Mouse (Mus musculus): ENCODE results near the gene Ssr2. TPM values are rescaled to one million over a fixed set of nuclear protein-coding genes. Genes with fewer than 3 reads are reported as not detected.
A peak's percentile ranks its signal among the peaks of the same experiment; 100 is the strongest.

Ssr2 gene
- total and polyA plus RNA-seq, 3 experiments: 151 to 218 (median 178) TPM

DNA sequence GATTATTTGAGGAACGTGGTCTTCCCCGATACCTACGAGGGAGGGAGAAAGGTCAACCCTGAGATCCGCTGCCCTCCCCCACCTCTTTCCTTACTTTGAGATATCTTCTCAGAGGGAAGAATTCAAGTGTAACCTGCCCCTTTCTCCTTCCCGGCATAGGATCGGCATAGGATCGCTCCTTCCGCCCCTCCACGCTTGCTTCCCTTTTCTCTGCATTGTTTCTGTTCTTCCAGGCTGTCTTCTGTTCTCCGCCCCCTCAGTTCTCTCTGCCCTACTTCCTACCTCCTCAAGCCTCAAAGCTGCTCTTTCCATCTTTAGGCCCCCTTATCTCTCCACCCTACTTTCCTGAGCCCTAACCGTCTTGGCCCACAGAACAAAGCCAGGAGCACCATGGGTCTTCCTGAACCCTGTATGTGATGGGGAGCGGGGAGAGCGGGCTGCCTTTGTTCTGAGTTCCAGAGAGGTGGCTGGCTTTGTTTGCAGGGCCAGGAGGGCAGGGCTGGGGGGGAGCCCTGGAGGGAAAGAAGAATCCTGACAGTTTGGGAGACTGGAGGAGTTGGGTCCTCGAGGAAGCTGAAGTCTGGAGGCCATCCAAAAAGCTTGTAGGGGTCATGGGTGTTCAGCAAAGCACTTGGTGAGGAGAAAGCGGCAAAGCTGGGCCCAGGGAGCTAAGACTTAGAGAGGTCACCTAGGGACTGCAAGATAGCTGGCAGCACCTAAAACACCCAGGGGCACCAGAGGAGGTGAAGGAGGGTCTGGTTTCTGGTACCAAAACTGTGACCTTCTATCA is 47.9 kb downstream of the Ssr2 start:
- DNase-seq: no peak

DNA sequence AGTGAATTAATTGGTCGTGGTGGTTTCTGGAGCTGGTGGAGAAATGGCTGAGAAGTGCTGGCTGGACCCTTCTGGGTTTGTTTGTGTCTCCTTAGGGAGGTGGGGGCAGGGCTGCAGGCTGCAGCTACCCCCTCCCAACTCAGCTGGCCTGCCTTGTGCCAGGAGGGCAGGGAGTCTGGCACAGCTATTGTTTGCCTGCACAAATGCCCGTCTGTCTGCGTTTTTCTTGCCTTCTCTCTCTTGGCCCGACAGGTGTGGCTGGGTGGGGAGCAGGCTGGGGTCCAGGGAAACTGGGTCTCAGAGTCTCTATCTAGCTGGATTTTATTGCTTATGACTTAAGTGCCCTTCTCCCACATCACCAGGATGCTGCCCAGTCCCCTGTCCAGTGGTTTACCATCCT is 48.6 kb downstream of the Ssr2 start:
- no peak for DNase-seq

DNA sequence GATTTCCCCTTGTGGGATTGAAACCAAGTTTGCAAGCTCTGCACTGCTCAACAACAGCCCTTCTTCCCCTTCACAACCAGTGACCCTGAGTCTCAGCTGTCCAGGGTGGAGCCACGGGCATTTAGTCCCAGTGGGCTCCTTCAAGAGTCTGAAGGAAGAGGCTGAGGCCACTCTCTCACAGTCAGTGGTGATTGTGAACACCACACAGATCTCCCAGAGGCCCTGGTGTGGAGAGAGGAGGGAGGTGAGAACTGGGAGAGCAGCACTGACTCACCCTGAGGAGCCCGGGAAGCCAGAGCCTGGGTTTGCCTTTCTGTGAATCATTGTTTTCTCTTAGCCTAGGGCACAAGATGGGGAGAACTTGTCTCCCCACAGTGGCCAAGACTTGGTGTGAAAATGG is 49.3 kb downstream of the Ssr2 start:
- no peak for DNase-seq

DNA sequence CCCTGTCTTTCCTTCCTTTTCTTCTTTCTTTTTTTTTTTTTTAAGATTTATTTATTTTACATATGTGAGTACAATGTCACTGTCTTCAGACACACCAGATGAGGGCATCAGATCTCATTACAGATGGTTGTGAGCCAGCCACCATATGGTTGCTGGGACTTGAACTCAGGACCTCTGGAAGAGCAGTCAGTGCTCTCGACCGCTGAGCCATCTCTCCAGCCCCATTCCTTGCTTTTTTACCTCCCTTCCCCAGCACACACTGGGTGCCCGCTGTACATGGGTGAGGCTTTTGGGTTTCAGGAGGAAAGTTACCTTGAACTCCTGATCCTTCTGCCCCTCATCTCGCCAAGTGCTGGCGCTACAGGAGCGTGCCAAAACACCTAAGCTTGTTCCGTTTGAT is 49.9 kb downstream of the Ssr2 start:
- no peak for DNase-seq

DNA sequence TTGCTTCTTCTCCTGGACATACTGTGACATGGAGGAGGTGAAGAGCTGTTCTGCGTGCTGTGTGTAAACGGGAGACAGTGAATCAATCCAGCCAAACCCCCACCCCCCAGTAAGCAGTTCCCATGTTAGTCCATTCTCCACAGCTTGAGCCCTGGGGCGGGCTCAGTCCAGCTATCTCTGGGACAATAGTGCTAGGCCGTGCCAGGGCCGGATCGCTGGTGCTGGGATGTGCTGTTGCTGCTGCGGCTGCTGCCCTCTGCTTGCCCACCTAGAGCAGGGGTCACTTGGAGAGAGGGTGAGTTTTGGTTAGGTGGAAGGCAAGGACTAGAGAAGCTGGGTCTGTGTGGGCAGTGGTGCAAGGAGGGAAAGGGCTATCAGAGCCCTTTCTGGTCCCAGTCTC is 50.6 kb downstream of the Ssr2 start:
- no peak for DNase-seq

DNA sequence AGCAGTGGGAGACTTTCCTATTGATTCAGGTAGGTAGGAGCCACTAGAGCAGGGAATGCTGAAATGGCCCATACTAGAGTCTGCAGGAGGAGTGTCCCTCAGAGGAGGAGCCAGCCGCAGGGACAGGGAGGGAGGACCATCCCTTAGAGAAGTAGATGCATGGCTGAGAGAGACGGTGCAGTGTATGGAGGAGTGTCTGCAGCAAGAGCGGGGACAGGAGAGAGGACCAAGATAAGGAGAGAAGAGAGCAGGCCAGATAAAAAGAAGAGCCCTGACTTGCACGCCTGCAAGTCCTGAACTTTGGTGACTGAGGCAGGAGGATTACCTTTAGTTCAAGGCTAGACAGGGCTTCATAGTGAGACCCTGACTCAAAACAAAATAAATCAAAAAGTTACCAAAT is 51.4 kb downstream of the Ssr2 start:
- no peak for DNase-seq

DNA sequence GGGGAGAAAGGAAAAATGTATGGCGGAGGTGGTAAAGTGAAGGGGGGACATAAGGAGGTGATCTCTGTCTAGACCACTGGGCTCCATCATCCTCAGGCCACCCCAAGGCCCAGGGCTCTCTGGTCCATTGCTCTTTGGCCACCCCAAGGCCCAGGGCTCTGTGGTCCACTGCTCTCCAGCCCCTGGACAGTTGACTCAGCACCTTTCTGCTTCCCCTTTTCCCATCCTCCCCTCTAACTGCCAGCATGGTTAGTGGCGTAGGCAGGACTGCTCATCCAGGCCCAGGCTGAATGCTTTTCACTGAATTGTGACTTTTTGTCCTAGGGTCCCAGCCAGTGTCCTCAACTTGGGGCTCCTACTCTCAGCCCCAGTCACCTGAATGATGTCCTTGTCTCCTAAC is 51.9 kb downstream of the Ssr2 start:
- no peak for DNase-seq

DNA sequence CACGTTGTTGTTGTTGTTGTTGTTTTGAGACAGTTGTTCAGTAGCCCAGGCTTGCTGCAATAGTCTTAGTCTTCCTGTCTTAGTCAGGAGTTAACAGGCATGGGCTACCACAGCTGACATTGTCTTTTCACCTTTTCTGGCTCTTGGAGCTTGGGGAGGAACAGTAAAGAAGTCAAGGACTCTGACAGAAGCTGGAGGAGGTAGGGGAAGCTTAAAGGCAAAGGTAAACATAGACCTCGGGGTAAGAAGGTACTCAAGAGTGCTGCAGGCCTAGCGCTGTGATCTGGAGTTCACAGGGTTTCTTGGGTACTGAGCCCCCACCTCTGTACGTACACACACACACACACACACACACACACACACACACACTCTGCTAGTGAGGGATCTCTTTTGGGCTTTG is 53.1 kb downstream of the Ssr2 start:
- DNase-seq: no peak

DNA sequence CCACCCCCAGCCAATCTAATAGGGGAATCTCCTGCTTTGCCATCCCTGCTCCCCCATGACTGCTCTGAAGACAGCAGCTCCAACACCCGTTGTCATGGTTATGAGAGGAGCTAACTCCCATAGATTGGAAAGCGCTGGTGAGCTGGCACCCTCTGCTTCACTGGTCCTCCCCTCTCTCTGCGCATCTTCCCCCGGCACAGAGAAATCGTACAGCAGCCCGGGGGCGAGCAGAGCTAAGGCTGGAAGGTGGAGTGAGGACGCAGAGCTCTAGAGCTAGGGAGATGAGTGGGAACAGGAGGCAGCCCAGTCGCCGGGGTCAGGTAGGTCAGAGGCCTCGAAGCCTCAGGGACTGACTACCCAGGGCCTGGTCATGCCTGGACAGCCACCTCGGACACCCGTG is 53.6 kb downstream of the Ssr2 start:
- no peak for DNase-seq

DNA sequence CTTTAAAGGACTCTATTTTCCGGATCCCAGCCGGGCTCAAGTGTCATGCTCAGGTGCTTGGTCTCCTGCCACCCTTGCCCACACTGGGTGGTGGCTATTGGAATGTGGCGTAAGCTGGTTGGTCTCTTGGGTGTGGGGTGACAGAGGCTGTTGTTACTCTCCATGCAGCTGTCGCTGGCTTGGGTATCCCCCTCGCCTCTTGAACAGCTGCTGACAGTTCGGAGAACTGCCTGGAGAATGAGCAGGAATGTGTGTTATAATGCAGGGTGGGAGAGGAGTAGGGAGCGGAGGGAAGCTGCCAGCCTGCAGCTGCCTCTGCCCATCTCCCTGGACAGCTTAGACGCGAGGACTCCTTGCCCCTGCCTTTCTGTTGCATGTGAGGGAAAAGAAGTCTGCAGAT is 54.3 kb downstream of the Ssr2 start:
- no peak for DNase-seq

DNA sequence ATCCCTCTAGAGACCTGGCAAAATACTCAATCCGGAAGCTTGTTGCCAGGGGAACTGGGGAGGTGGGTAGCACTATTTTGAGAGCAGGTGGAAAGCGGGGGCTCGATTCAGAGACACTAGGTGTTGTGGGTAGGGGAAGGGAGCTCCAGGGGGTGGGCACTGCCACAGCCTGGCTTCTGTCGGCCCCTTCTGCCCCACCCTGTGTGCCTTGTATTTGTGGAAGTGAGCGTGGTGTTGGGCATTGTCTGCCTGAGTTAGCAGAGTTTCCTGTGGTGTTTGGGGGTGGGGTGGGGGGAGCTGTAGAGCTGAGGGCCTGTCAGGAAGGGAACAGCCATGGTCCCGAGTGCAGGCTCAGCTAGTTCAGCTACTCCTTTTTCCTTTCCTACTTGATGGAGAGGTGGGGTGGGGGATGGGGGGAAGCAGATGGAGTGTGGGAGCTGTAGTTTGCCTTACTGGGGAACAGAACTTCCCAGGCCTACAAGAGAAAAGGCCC is 55.2 kb downstream of the Ssr2 start:
- DNase-seq: no peak

DNA sequence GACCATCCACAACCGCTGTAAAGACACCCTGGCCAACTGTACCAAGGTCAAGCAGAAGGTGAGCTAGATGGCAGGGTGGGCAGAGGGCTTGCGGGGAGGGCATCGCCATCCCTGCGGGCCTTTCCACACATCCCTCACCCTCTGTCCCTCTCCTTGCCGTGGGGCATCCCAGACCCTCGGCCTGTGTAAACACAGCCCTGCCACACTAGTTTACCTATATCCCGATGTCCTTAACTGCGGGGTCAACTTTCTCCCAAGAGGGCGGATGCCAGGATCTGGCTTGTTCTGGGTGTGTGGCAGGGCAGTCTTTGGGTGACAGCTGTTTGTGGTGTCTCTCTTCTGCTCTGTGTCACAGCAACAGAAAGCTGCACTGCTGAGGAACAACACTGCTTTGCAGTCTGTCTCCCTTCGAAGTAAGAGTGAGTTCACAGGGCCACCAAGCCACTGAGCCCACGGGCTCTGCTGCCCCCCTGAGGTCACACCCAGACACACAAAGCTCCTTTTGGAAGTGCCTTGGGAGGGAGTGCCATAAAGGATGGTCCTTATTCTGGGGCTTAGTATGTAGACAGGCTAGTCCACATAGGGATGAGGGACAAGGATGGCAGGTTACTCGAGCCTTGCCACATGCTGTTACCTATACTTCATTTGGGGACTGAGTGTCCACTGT is 56.4 kb downstream of the Ssr2 start:
- peak; percentile 38 for DNase-seq

DNA sequence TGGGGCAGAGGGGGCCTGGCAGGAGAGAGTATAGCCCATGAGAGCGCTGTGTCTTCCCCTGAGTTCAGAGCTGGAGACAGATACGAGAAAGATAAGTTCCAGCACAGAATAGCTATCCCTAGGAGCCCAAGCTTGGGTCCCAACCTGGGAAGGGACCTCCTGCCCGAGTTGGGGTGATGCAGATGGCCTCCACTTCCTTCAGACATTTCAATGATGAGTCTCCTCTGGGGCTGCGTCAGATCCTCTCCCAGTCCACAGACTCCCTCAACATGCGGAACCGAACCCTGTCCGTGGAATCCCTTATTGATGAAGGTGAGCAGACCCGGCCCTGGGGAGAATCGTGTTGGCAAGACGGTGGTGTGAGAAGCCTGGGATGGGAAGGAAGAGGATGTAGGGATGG is 57.4 kb downstream of the Ssr2 start:
- no peak for DNase-seq

DNA sequence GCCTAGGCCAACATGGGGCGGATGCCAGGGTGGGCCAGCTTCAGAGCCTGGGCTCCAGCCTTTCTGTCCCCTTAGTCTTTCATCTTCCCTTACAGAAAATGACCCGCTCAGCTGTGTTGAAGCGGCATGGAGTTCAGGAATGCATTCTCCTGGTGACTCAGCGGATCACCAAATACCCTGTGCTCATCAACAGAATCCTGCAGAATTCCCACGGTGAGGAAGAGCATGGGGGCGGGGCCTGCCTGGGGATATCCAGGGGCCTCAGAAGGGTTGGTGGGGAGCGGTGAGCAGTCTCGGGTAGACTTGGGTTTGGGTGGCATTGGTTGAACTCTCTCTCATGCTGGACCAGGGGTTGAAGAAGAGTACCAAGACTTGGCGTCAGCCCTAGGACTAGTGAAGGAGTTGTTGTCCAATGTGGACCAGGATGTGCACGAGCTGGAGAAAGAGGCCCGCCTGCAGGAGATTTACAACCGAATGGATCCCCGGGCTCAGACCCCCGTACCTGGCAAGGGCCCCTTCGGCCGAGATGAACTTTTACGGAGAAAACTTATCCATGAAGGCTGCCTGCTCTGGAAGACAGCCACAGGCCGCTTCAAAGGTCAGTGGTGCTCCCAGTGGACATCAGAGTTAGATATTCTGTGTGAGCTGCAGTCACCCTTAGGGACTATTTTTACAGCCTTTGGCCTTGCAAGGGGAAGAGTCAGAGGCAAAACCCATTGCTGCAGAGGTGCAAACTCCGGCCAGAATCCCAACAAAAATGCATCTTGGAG is 60.0 kb downstream of the Ssr2 start:
- DNase-seq: no peak

DNA sequence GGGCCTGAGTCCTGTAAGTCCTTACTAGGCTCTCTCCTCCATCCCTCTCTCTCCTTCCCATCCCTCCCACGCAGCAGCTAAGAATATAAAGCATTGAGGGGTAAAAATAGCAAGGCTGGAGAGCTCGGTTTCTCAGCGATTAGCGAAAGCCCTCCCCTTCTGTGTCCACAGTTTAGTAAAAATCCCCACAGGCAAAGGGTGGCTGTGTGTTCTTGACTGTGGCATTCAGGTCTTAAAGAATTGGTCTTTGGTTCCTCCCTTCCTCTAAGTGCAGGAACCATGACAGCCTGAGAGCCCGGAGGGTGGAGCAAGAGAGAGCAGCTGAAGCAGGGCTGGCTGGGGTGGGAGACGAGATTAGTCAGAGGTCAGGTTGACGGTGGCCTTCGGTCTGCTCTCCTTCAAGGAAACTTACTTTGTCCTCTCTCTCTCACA is 60.9 kb downstream of the Ssr2 start:
- no peak for DNase-seq

DNA sequence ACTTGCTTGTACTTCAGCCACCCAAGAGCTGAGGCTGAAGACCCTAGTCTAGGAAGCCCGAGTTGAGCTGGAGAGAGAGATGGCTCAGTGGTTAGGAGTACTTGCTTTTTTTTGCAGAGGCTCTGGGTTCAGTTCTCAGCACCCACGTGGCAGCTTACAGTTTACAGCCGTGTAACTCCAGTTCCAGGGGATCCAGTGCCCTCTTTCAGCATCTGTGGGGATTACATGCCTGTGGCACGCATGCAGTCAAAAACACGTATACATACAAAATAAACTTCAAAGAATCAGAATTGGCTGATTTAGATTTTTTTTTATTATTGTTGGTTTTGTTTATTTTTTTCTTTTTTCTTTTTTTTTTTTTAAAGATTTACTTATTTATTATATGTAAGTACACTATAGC is 61.5 kb downstream of the Ssr2 start:
- no peak for DNase-seq

Small RNA genes lying within 50 kb of the gene (microRNA-seq; reads per million reads assigned to microRNA genes)
- 0 reads per million in 2 experiments for gene Mir1905

Other genes starting within 250 kb of the Ssr2 start
- gene Tmem79, start 239.7 kb upstream of the Ssr2 start, total RNA-seq (2021): 10 to 100 TPM; 13.9 to 14.1 TPM
- gene Tmem79, start 239.7 kb upstream of the Ssr2 start, polyA plus RNA-seq (2012; rRNA removed): 20.1 and 22.3 TPM in 2 replicates
- gene Smg5, start 239.6 kb upstream of the Ssr2 start, total RNA-seq (2021): 10 to 100 TPM; 42.9 to 47.5 TPM
- gene Smg5, start 239.6 kb upstream of the Ssr2 start, polyA plus RNA-seq (2012; rRNA removed): 56.3 and 60.2 TPM in 2 replicates
- 1 to 10 TPM; 1.1 to 4.7 TPM for gene Paqr6, start 211.3 kb upstream of the Ssr2 start, total RNA-seq (2021)
- 13.5 and 20.0 TPM in 2 replicates for gene Paqr6, start 211.3 kb upstream of the Ssr2 start, polyA plus RNA-seq (2012; rRNA removed)
- 1 to 10 TPM in 1 of 2 experiments, under 1 TPM in 1; 0.63 to 1.2 TPM for gene Bglap3, start 203.1 kb upstream of the Ssr2 start, total RNA-seq (2021)
- not detected in 2 replicates for gene Bglap3, start 203.1 kb upstream of the Ssr2 start, polyA plus RNA-seq (2012; rRNA removed)
- gene Bglap2, start 197.2 kb upstream of the Ssr2 start, total RNA-seq (2021): 1 to 10 TPM in 1 of 2 experiments, not detected in 1; 2.2 TPM
- gene Bglap2, start 197.2 kb upstream of the Ssr2 start, polyA plus RNA-seq (2012; rRNA removed): 0.28 TPM in 1 of 2 replicates, not detected in the other
- 1 to 10 TPM in 1 of 2 experiments, under 1 TPM in 1; 0.86 to 3.4 TPM for gene Bglap, start 191.4 kb upstream of the Ssr2 start, total RNA-seq (2021)
- 1.1 TPM in 1 of 2 replicates, not detected in the other for gene Bglap, start 191.4 kb upstream of the Ssr2 start, polyA plus RNA-seq (2012; rRNA removed)
- gene Pmf1, start 165.5 kb upstream of the Ssr2 start, total RNA-seq (2021): 10 to 100 TPM; 31.1 to 43.0 TPM
- gene Pmf1, start 165.5 kb upstream of the Ssr2 start, polyA plus RNA-seq (2012; rRNA removed): 75.8 and 77.4 TPM in 2 replicates
- gene Slc25a44, start 150.7 kb upstream of the Ssr2 start, total RNA-seq (2021): 10 to 100 TPM; 51.1 to 59.4 TPM
- 40.7 and 40.9 TPM in 2 replicates for gene Slc25a44, start 150.7 kb upstream of the Ssr2 start, polyA plus RNA-seq (2012; rRNA removed)
- 10 to 100 TPM in 1 of 2 experiments, 1 to 10 TPM in 1; 8.8 to 14.3 TPM for gene Sema4a, start 114.7 kb upstream of the Ssr2 start, total RNA-seq (2021)
- 31.8 and 42.4 TPM in 2 replicates for gene Sema4a, start 114.7 kb upstream of the Ssr2 start, polyA plus RNA-seq (2012; rRNA removed)
- 100 to 1,000 TPM in 1 of 2 experiments, 10 to 100 TPM in 1; 78.2 to 158 TPM for gene Lmna, start 65.9 kb upstream of the Ssr2 start, total RNA-seq (2021)
- 170 and 236 TPM in 2 replicates for gene Lmna, start 65.9 kb upstream of the Ssr2 start, polyA plus RNA-seq (2012; rRNA removed)
- 1 to 10 TPM; 2.3 to 3.2 TPM for gene Mex3a, start 43.5 kb upstream of the Ssr2 start, total RNA-seq (2021)
- 1.7 and 2.1 TPM in 2 replicates for gene Mex3a, start 43.5 kb upstream of the Ssr2 start, polyA plus RNA-seq (2012; rRNA removed)
- gene Rab25, start 27.6 kb upstream of the Ssr2 start, total RNA-seq (2021): not detected
- 0.09 and 0.10 TPM in 2 replicates for gene Rab25, start 27.6 kb upstream of the Ssr2 start, polyA plus RNA-seq (2012; rRNA removed)
- 100 to 1,000 TPM; 153 to 154 TPM for gene Lamtor2, start 22.8 kb upstream of the Ssr2 start, total RNA-seq (2021)
- gene Lamtor2, start 22.8 kb upstream of the Ssr2 start, polyA plus RNA-seq (2012; rRNA removed): 107 and 117 TPM in 2 replicates
- 100 to 1,000 TPM in 1 of 2 experiments, 10 to 100 TPM in 1; 61.1 to 100 TPM for gene Ubqln4, start 22.1 kb upstream of the Ssr2 start, total RNA-seq (2021)
- gene Ubqln4, start 22.1 kb upstream of the Ssr2 start, polyA plus RNA-seq (2012; rRNA removed): 77.9 and 96.2 TPM in 2 replicates
- gene Arhgef2, start 30.1 kb downstream of the Ssr2 start, total RNA-seq (2021): 10 to 100 TPM; 26.3 to 33.3 TPM
- gene Arhgef2, start 30.1 kb downstream of the Ssr2 start, polyA plus RNA-seq (2012; rRNA removed): 35.9 and 37.5 TPM in 2 replicates
- gene Rxfp4, start 77.3 kb downstream of the Ssr2 start, total RNA-seq (2021): not detected
- gene Rxfp4, start 77.3 kb downstream of the Ssr2 start, polyA plus RNA-seq (2012; rRNA removed): not detected in 2 replicates
- 10 to 100 TPM; 43.2 to 67.9 TPM for gene Khdc4, start 109.9 kb downstream of the Ssr2 start, total RNA-seq (2021)
- 55.7 and 61.4 TPM in 2 replicates for gene Khdc4, start 109.9 kb downstream of the Ssr2 start, polyA plus RNA-seq (2012; rRNA removed)
- 10 to 100 TPM; 49.2 to 58.9 TPM for gene Rit1, start 141.0 kb downstream of the Ssr2 start, total RNA-seq (2021)
- gene Rit1, start 141.0 kb downstream of the Ssr2 start, polyA plus RNA-seq (2012; rRNA removed): 41.4 and 41.5 TPM in 2 replicates
- 10 to 100 TPM; 10.1 to 15.1 TPM for gene Syt11, start 199.3 kb downstream of the Ssr2 start, total RNA-seq (2021)
- gene Syt11, start 199.3 kb downstream of the Ssr2 start, polyA plus RNA-seq (2012; rRNA removed): 5.1 and 5.7 TPM in 2 replicates

All from adrenal gland, adult 2 months (tissue).